Mouse (Mus musculus) limb, embryonic 14.5 days (tissue): ENCODE data around the gene Fgfr2. TPM values are rescaled to one million over a fixed set of nuclear protein-coding genes. Genes with fewer than 3 reads are reported as not detected.

ENCODE experiments used
- ATAC-seq: fragments of 200-750 bp; cut with Nextera tagmentation; 2 replicates; pipeline ENCODE4 v1.8.0; 2017; ENCODE audit warnings: low read depth, moderate number of reproducible peaks, moderate TSS enrichment; ENCODE audit not compliant: low FRiP score
- DNase-seq: peaks from one replicate; pipeline ENCODE4 v3.0.0-alpha.2; 2015; ENCODE audit warnings: low spot score
- H3K27ac ChIP-seq: fragments of 300-500 bp; sonication (generic); replicated peaks from 2 replicates; pipeline ENCODE4 v1.5.1; 2014; ENCODE audit warnings: low read depth, mild to moderate bottlenecking, low read length, moderate library complexity, mixed read lengths
- H3K27me3 ChIP-seq: fragments of 300-500 bp; sonication (generic); 2 replicates; pipeline ENCODE4 v1.6.1; 2014; ENCODE audit warnings: low read length, mixed read lengths; ENCODE audit not compliant: control insufficient read depth, insufficient read depth
- H3K36me3 ChIP-seq: fragments of 300-500 bp; sonication (generic); 2 replicates; pipeline ENCODE4 v1.6.1; 2014; ENCODE audit warnings: mild to moderate bottlenecking, low read length, moderate library complexity, mixed read lengths; ENCODE audit not compliant: control insufficient read depth, insufficient read depth
- H3K4me1 ChIP-seq: fragments of 300-500 bp; sonication (generic); 2 replicates; pipeline ENCODE4 v1.6.1; 2014; ENCODE audit warnings: antibody characterized with exemption, low read length, mixed read lengths; ENCODE audit not compliant: control insufficient read depth, insufficient read depth
- H3K4me2 ChIP-seq: fragments of 300-500 bp; sonication (generic); replicated peaks from 2 replicates; pipeline ENCODE4 v1.6.1; 2014; ENCODE audit warnings: low read depth, mild to moderate bottlenecking, low read length, moderate library complexity; ENCODE audit not compliant: severe bottlenecking
- H3K4me3 ChIP-seq: fragments of 300-500 bp; sonication (generic); replicated peaks from 2 replicates; pipeline ENCODE4 v1.5.1; 2014; ENCODE audit warnings: low read length
- H3K9ac ChIP-seq: fragments of 300-500 bp; sonication (generic); 2 replicates; pipeline ENCODE4 v1.6.1; 2014; ENCODE audit warnings: mild to moderate bottlenecking, low read depth, low read length, moderate library complexity; ENCODE audit not compliant: severe bottlenecking
- H3K9me3 ChIP-seq: fragments of 300-500 bp; sonication (generic); 2 replicates; pipeline ENCODE4 v1.6.1; 2016; ENCODE audit warnings: low read length; ENCODE audit not compliant: control insufficient read depth
- POLR2A ChIP-seq: fragments of 200-500 bp; IDR thresholded peaks from 2 replicates; pipeline ENCODE4 v1.8.0; 2012; ENCODE audit warnings: inconsistent platforms, mild to moderate bottlenecking, moderate library complexity, borderline replicate concordance; ENCODE audit not compliant: insufficient read depth, insufficient read length; ENCODE audit errors: extremely low read depth
- WGBS: fragments of 180-500 bp; shearing (Covaris S2); extraction: QIAGEN DNeasy Blood & Tissue Kit; methylation state at CpG from one replicate; pipeline ENCODE4 v1.1.7; 2014; 5-methylcytosine and 5-hydroxymethylcytosine counted together
- polyA plus RNA-seq, 2 experiments: library from polyadenylated mRNA; depleted of rRNA in 1 of 2; stranded (reverse) in 1 of 2; unstranded in 1 of 2; fragments of >200 nt; fragmentation: Nextera tagmentation in 1 of 2; extraction: Ambion mirVana in 1 of 2; gene quantifications; 2 replicates each; pipeline versions ENCODE4 v1.2.1 to v1.2.3; 2012 to 2014

The Fgfr2 gene
- polyA plus RNA-seq, 2 experiments, result 131 to 133 TPM

DNA sequence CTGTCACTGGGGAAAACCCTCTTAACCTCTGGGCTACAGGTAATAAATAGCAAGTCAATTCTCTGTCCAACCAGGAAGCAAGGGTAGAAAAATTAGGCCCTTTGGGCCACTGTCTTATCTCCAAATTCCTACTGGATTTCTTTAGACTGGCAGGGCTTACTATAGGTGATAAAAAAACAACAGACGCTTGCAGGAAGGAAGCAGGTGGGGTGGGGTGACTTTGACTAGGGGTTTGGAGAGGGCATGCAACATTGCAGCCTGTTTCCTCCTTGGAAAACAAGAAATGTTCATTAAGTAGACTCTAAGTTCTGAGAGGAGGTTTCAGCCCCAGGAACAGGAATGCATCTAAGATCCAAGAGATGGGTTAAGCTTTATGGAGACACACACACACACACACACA lies 2098.3 kb downstream of the Fgfr2 start:
- ATAC-seq (no peak), DNase-seq (no peak)
- Histone ChIP-seq H3K27me3 (no peaks in the 10 kb centered on the region), H3K4me2 (no peak overlapping the region), H3K36me3 (no peaks in the 10 kb centered on the region), H3K4me1 (no peaks in the 10 kb centered on the region), H3K9me3 (no peaks in the 10 kb centered on the region), H3K9ac (no peak overlapping the region), H3K4me3 (no peak overlapping the region), H3K27ac (no peak overlapping the region)
- WGBS, result 24% methylated on average over 1 of the region's 1 CpGs
- no peak for TF ChIP-seq POLR2A

- no peaks in the 10 kb centered on the region for H3K36me3 ChIP-seq
- TF ChIP-seq POLR2A, result no peak
- no peak overlapping the region for H3K4me3 ChIP-seq
- no peak for ATAC-seq
- H3K27ac ChIP-seq, result no peak overlapping the region
- no peaks in the 10 kb centered on the region for H3K9me3 ChIP-seq
- no peaks in the 10 kb centered on the region for H3K27me3 ChIP-seq
- DNase-seq, result no peak
- no peaks in the 10 kb centered on the region for H3K4me1 ChIP-seq
- H3K9ac ChIP-seq, result no peak overlapping the region
- WGBS, result 83% methylated on average over 2 of the region's 2 CpGs
- no peak overlapping the region for H3K4me2 ChIP-seq
Observed at GRCm38 (mm10) chr7:131019181-131019580, 2104.0 kb downstream of the Fgfr2 start.

DNA sequence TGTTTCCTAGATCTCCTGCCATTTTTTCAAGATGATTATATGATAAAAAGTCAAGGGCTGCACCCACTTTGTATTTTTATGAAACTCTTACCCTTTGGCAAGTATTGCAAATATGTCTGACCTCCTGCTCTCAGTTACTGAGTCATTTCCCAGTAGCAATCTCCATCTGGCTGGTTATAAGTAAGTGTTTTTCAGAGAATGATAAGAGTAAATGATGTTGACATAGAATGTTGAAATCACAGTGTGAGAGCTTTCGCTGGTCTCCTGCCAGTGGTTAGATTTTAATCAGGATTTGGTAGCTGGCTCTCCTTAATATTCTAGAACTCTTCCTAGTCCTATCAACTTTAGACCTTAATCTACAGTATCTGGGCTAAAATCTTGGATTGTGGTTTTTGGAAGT lies 2111.2 kb downstream of the Fgfr2 start:
- Histone ChIP-seq H3K27me3 (no peaks in the 10 kb centered on the region), H3K4me1 (no peaks in the 10 kb centered on the region)

DNA sequence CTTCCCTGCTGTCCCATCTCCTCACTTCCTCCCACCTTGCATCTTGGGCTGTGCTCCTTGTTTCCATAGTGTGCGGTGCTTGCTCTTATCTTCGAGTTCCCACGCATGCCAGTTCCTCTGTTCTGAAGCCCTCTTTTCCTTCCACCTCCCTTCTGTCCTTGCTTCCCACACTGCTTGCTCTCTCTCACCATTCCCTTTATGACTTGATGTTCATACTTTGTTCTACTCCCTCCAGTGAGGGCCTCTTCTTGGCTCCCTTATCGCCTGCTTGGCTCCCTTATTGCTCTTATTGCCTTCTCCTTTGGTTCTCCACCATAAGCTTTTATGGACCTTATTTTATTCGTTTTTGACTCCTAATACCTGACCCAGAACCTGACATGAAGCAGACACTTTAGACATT lies 2114.0 kb downstream of the Fgfr2 start:
- Histone ChIP-seq H3K4me3 (no peak overlapping the region), H3K9ac (no peak overlapping the region), H3K4me2 (no peak overlapping the region), H3K4me1 (no peaks in the 10 kb centered on the region), H3K27ac (no peak overlapping the region), H3K9me3 (peaks cover 6% of the 10 kb centered on the region; the same call in 1 of the 2 replicates), H3K36me3 (no peaks in the 10 kb centered on the region), H3K27me3 (no peaks in the 10 kb centered on the region)
- DNase-seq (no peak), ATAC-seq (no peak)
- WGBS, result 82% methylated on average over 5 of the region's 5 CpGs
- TF ChIP-seq POLR2A, result no peak

More for the DNA sequence above, 2111.2 kb downstream of the Fgfr2 start:
- Histone ChIP-seq H3K9ac (no peak overlapping the region), H3K27ac (no peak overlapping the region), H3K4me2 (no peak overlapping the region), H3K9me3 (peaks cover 6% of the 10 kb centered on the region; the same call in 1 of the 2 replicates), H3K36me3 (no peaks in the 10 kb centered on the region), H3K4me3 (no peak overlapping the region)
- DNase-seq (no peak), ATAC-seq (no peak)
- WGBS, result 94% methylated on average over 1 of the region's 1 CpGs
- no peak for TF ChIP-seq POLR2A

GRCm38 (mm10) chr7:131007221-131007620 lies 2115.9 kb downstream of the Fgfr2 start:
- ATAC-seq (no peak), DNase-seq (no peak)
- WGBS, result 89% methylated on average over 2 of the region's 2 CpGs
- Histone ChIP-seq H3K27me3 (no peaks in the 10 kb centered on the region), H3K4me2 (no peak overlapping the region), H3K9ac (no peak overlapping the region), H3K36me3 (no peaks in the 10 kb centered on the region), H3K9me3 (peaks cover 6% of the 10 kb centered on the region; the same call in 1 of the 2 replicates), H3K4me3 (no peak overlapping the region), H3K27ac (no peak overlapping the region), H3K4me1 (no peaks in the 10 kb centered on the region)
- no peak for TF ChIP-seq POLR2A

DNA sequence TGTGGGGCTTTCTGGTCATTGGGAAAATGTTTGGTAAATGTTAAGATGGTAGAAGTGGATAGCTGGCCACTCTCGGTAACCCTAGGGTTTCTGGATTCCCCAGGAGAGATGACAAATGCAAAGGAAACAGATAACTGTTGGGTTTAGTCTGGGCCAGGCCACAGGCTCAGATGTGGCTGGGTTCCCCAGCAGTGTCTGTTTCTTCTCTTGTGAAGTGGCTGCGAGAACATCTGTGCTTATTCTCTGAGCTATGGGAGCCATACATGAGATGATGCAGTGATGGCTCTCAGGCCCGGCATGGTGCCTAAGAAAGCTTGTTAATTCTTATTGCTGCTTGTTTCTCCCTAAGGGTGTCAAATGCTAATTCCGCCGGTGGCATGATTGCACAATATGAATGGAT lies 2119.1 kb downstream of the Fgfr2 start:
- Histone ChIP-seq H3K36me3 (no peaks in the 10 kb centered on the region), H3K4me1 (no peaks in the 10 kb centered on the region), H3K27me3 (no peaks in the 10 kb centered on the region), H3K27ac (no peak overlapping the region), H3K9ac (no peak overlapping the region), H3K4me3 (no peak overlapping the region), H3K9me3 (peaks cover 6% of the 10 kb centered on the region; the same call in 1 of the 2 replicates), H3K4me2 (no peak overlapping the region)
- WGBS, result 86% methylated on average over 5 of the region's 5 CpGs
- DNase-seq, result no peak
- TF ChIP-seq POLR2A, result no peak
- ATAC-seq, result no peak
